Mouse (Mus musculus): Measurements from ENCODE around the gene Tmeff1.

GRCm38 (mm10) chr4:48683126-48683525 lies 98.2 kb downstream of the Tmeff1 start:
- TF ChIP-seq CTCF (conservative IDR thresholded peaks at IDR 0.05; ENCODE audit: low read length) (no peak), NANOG (IDR thresholded peaks at IDR 0.05; ENCODE audit: borderline replicate concordance, low read length) (no peak)
